Mouse (Mus musculus) cortical plate, adult 2 months (tissue): ENCODE data around the gene Cadm1.
A peak's percentile ranks its signal among the peaks of the same experiment; 100 is the strongest.

Experiments used
- CTCF ChIP-seq: fragments of 200-500 bp; IDR thresholded peaks from 2 replicates; pipeline ENCODE4 v1.5.1; 2011; ENCODE audit warnings: mild to moderate bottlenecking, control low read depth, low read length; ENCODE audit not compliant: insufficient read depth; ENCODE audit errors: extremely low read depth
- POLR2A ChIP-seq: fragments of 200-500 bp; IDR thresholded peaks from 2 replicates; pipeline ENCODE4 v1.6.1; 2011; ENCODE audit warnings: mild to moderate bottlenecking, low read length, control low read depth; ENCODE audit not compliant: insufficient read depth; ENCODE audit errors: extremely low read depth

DNA sequence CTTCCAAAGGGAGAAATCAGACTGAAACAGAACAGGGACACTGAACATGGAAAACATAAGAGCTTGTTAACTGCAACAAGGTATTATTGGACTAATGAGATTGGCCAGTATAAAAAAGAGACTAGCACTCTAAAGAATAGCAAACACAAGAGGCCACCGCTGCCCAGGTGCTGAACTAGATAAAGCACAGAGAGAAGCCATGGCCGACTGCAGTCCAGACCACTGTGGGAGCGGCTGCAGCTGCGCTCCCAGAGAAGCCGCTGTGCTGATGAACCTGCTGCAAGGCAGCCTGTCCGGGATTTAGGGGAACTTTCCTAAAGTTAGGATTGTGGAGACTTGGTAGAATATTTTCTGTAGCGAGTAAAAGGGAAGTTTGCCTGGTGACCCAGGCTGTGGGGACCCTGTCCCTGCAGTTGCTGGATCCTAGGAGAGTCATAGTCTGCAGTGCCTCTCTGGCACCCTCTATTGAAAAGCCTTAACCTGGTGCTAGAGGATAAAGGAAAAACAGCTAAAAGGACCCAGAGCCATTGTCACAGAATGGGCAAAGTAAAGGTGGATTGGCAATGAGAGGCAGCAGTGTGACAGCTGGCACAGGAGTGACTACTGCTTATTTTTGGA is 57.7 kb downstream of the Cadm1 start:
- TF ChIP-seq CTCF (peak; percentile 41; the same call in 1 of the 2 replicates), POLR2A (no peak)
